Comparison of ENCODE assay signal across 26 mouse cellular contexts in the genomic region with DNA sequence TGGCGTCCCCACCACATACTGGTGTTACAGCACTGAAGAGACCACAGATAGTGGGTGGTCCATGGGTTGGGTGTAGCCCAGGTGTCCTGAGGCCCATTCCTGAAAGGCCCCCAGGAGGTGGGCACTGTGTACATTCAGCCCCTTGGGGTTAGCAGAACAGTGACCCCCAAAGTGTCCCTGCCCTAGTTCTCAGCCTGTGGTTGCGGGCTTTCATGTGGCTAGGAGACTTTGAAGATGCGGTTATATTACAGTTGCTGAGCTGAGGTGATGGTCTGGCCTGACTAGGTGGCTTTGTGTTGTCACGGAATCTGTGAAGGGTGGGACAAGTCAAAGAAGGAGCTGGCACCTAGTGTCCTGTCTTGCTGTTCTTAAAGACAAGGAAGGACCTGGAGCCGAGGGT. TPM values are rescaled to one million over a fixed set of nuclear protein-coding genes. Genes with fewer than 3 reads are reported as not detected.
A peak's percentile ranks its signal among the peaks of the same experiment; 100 is the strongest.
DNase-seq lines count a peak whose midpoint lies in the region; TF ChIP-seq lines count a peak whose summit lies in the region.
"Had no signal": no experiment of that assay in that cellular context is flagged by ENCODE, and none has a peak within 500 bp of the region (broad histone marks: within the 10 kb centered on the region; RNA-seq: fewer than 3 reads in every experiment).

No protein-coding gene starts in this region.

- H3K27me3 ChIP-seq in spleen, adult 2 months (ENCODE audit: control insufficient read depth, insufficient read depth, low read length) = no peaks in the 10 kb centered on the region
- H3K27me3 ChIP-seq in CH12.LX (replicated peaks) = no peaks in the 10 kb centered on the region
- no peaks in the 10 kb centered on the region for H3K27me3 ChIP-seq in small intestine, adult 2 months (ENCODE audit: control insufficient read depth, insufficient read depth, low read length)
- H3K27me3 ChIP-seq: Patski had no signal

- no peak for DNase-seq in spleen, adult 2 months (ENCODE audit: low read depth in 1 of 2, low spot score in 2 of 2)
- DNase-seq in spleen, adult 12 weeks (ENCODE audit: low spot score) = no peak
- DNase-seq in CH12.LX (ENCODE audit: extremely low read depth) = no peak
- DNase-seq in induced T-regulatory cell, adult 2 months (ENCODE audit: low read depth) = peak; percentile 23
- no peak for DNase-seq in cerebellum, postnatal 4 days (ENCODE audit: low spot score in 2 of 2)
- no peak for DNase-seq in kidney, adult 9 months
- DNase-seq: adrenal gland, postnatal 10 days; adrenal gland, postnatal 36 days; cerebellum, adult 11 months; cerebellum, adult 8-10 months; cerebellum, postnatal 10 days; cerebellum, postnatal 36 days; gastrocnemius, adult 2 months; gastrocnemius, postnatal 14 days; heart, adult 11 months; heart, postnatal 10 days; heart, postnatal 4 days; kidney, adult 11 months had no signal

- in situ Hi-C loops in CH12.LX (cut with MboI; ENCODE audit: low pct_ligation_motif_present, low pct_unique_long_range_greater_than_20kb, low sequenced_read_pairs) = no loop called here

- peaks cover 40% of the 10 kb centered on the region for H3K4me1 ChIP-seq in spleen, adult 2 months (ENCODE audit: control insufficient read depth, insufficient read depth, insufficient read length)
- peaks cover 35 to 67% of the 10 kb centered on the region in 2 experiments for H3K4me1 ChIP-seq in CH12.LX (ENCODE audit: control insufficient read depth in 1 of 2, insufficient read depth in 2 of 2)
- peaks cover 31% of the 10 kb centered on the region for H3K4me1 ChIP-seq in small intestine, adult 2 months (ENCODE audit: control insufficient read depth, insufficient read depth, insufficient read length, low read length)

- peaks cover 5% of the 10 kb centered on the region for H3K36me3 ChIP-seq in spleen, adult 2 months (ENCODE audit: control insufficient read depth, insufficient read depth, low read length)
- H3K36me3 ChIP-seq in CH12.LX (replicated peaks in 1 of 2; ENCODE audit: control insufficient read depth in 1 of 2, insufficient read depth in 1 of 2, low read length in 1 of 2) = peaks cover 22 to 38% of the 10 kb centered on the region in 2 experiments
- H3K36me3 ChIP-seq in small intestine, adult 2 months (ENCODE audit: control insufficient read depth, insufficient read depth, low read length) = peaks cover 16% of the 10 kb centered on the region
- H3K36me3 ChIP-seq: G1E had no signal

- whole genome bisulfite sequencing in spleen, adult 2 months = 22% methylated on average over 5 of the region's 5 CpGs
- 71% methylated on average over 5 of the region's 5 CpGs for WGBS in small intestine, adult 2 months

- H3K4me2 ChIP-seq in CH12.LX (ENCODE audit: insufficient read depth, low read depth, poor library complexity, severe bottlenecking) = peak overlapping the region; percentile 88
- H3K4me2 ChIP-seq: forebrain, embryonic 13.5 days; heart, embryonic 11.5 days; hindbrain, embryonic 14.5 days had no signal

- peaks cover 57% of the 10 kb centered on the region for H3K79me2 ChIP-seq in CH12.LX (replicated peaks; ENCODE audit: control insufficient read depth, extremely low read depth, insufficient read depth, poor library complexity, severe bottlenecking)

- dilution Hi-C loops in CH12.LX (cut with MboI; ENCODE audit: extremely low pct_ligation_motif_present, extremely low pct_unique_long_range_greater_than_20kb, low sequenced_read_pairs) = no loop called here

- no peak for TF ChIP-seq RAD21 in CH12.LX (IDR thresholded peaks at IDR 0.05; ENCODE audit: low read depth, low read length)

- peak overlapping the region; percentile 25; the same call in 1 of the 2 replicates for H3K9ac ChIP-seq in CH12.LX (ENCODE audit: insufficient read depth, low read depth)
- H3K9ac ChIP-seq: forebrain, embryonic 13.5 days; hindbrain, embryonic 14.5 days had no signal

- peak overlapping the region; percentile 83 for H3K27ac ChIP-seq in spleen, adult 2 months (ENCODE audit: insufficient read depth, low read length)
- H3K27ac ChIP-seq in CH12.LX (ENCODE audit: insufficient read depth, low read depth) = peak overlapping the region; percentile 97
- peak overlapping the region; percentile 54 for H3K27ac ChIP-seq in small intestine, adult 2 months (ENCODE audit: insufficient read depth, low read depth, low read length)
- H3K27ac ChIP-seq: forebrain, embryonic 10.5 days; forebrain, embryonic 13.5 days; gastrocnemius, adult 2 months; hindbrain, embryonic 14.5 days had no signal

- no peak; the same call in 1 of the 2 replicates for TF ChIP-seq EP300 in CH12.LX (IDR thresholded peaks at IDR 0.05; ENCODE audit: low read length)

- no peak overlapping the region for H3K4me3 ChIP-seq in spleen, adult 2 months (ENCODE audit: extremely low read depth, insufficient read depth, insufficient read length)
- peak overlapping the region in 1 of 3 experiments; percentile 7 for H3K4me3 ChIP-seq in CH12.LX (replicated peaks in 1 of 3; ENCODE audit: low read depth in 2 of 3, low read length in 2 of 3, poor library complexity in 1 of 3)
- no peak overlapping the region for H3K4me3 ChIP-seq in small intestine, adult 2 months (ENCODE audit: low read depth, low read length)
- H3K4me3 ChIP-seq: forebrain, embryonic 10.5 days; forebrain, embryonic 13.5 days; gastrocnemius, adult 2 months had no signal

- H3K9me3 ChIP-seq in CH12.LX (replicated peaks; ENCODE audit: low read length) = no peaks in the 10 kb centered on the region
- H3K9me3 ChIP-seq: forebrain, embryonic 10.5 days; forebrain, embryonic 13.5 days had no signal

- TF ChIP-seq POLR2A in spleen, adult 2 months (IDR thresholded peaks at IDR 0.05; ENCODE audit: low read depth, low read length) = no peak
- TF ChIP-seq POLR2A in CH12.LX (IDR thresholded peaks at IDR 0.05; ENCODE audit: low read depth, low read length) = no peak
- no peak for TF ChIP-seq POLR2A in small intestine, adult 2 months (IDR thresholded peaks at IDR 0.05; ENCODE audit: low read depth, low read length)

- TF ChIP-seq CTCF in spleen, adult 2 months (IDR thresholded peaks at IDR 0.05; ENCODE audit: extremely low read depth, insufficient read depth, insufficient read length, insufficient replicate concordance) = no peak
- no peak for TF ChIP-seq CTCF in CH12.LX (conservative IDR thresholded peaks at IDR 0.05 in 1 of 2, IDR thresholded peaks at IDR 0.05 in 1 of 2; ENCODE audit: low read depth in 2 of 2, low read length in 2 of 2)
- TF ChIP-seq CTCF in small intestine, adult 2 months (IDR thresholded peaks at IDR 0.05; ENCODE audit: extremely low read depth, insufficient read length, insufficient replicate concordance, low read depth, low read length) = no peak

TF ChIP-seq in CH12.LX, 34 proteins besides CTCF, POLR2A, EP300 and RAD21:
- TF ChIP-seq MAFK (IDR thresholded peaks at IDR 0.05; ENCODE audit: insufficient replicate concordance, low read length) (0 out of 2 replicates have a peak, but pooled peaks have one; percentile 13), TCF12 (IDR thresholded peaks at IDR 0.05; ENCODE audit: low read depth, low read length) (peak; percentile 77), BHLHE40 (IDR thresholded peaks at IDR 0.05; ENCODE audit: low read depth, low read length) (peak; percentile 48), NRF1 (IDR thresholded peaks at IDR 0.05; ENCODE audit: low read depth, low read length) (no peak)
TF ChIP-seq in CH12.LX: peak in this region for 3.

RNA-seq across cellular contexts. Expression of a gene that starts 15.1 kb away (rescaled TPM):
- 54.6 and 77.8 TPM in 2 replicates for polyA plus RNA-seq in spleen, adult 2 months (2012; rRNA removed)
- total RNA-seq in CH12.LX (2012; rRNA removed) (19.7 and 28.5 TPM in 2 replicates), CH12.LX (2014; rRNA removed) (10.4 and 11.6 TPM in 2 replicates)
- polyA plus RNA-seq in CH12.LX (2012; ENCODE audit: insufficient read length, low read depth) = 58.2 and 68.2 TPM in 2 replicates
- polyA plus RNA-seq in small intestine, adult 2 months (2012; rRNA removed) = 43.2 and 82.9 TPM in 2 replicates
- total RNA-seq: G1E had no signal
- polyA plus RNA-seq: G1E had no signal

RNA-seq across cellular contexts. Expression of a gene that starts 35.3 kb away (rescaled TPM):
- polyA plus RNA-seq in spleen, adult 2 months (2012; rRNA removed) = 0.72 and 1.00 TPM in 2 replicates
- total RNA-seq in CH12.LX (2012; rRNA removed) (0.08 TPM in 1 of 2 replicates, not detected in the other), CH12.LX (2014; rRNA removed) (not detected in 2 replicates)
- polyA plus RNA-seq in CH12.LX (2012; ENCODE audit: insufficient read length, low read depth) = not detected in 2 replicates
- polyA plus RNA-seq in small intestine, adult 2 months (2012; rRNA removed) = 4.2 and 6.3 TPM in 2 replicates
- total RNA-seq: G1E had no signal
- polyA plus RNA-seq: C2C12, G1E had no signal
